Mouse (Mus musculus) bone marrow, adult 2 months (tissue): ENCODE measurements around the gene Paqr9. TPM values are rescaled to one million over a fixed set of nuclear protein-coding genes. Genes with fewer than 3 reads are reported as not detected.

Source experiments
- H3K27ac ChIP-seq: fragments of 200-500 bp; 2 replicates; pipeline ENCODE4 v1.5.1; 2012; ENCODE audit warnings: low read depth, mild to moderate bottlenecking, control low read depth, inconsistent platforms, low read length; ENCODE audit not compliant: control insufficient read depth, poor library complexity, insufficient read depth
- H3K4me1 ChIP-seq: fragments of 200-500 bp; 2 replicates; pipeline ENCODE4 v1.6.1; 2011; ENCODE audit warnings: low read length; ENCODE audit not compliant: control insufficient read depth, insufficient read depth
- H3K4me3 ChIP-seq: fragments of 200-500 bp; replicated peaks from 2 replicates; pipeline ENCODE3; 2011; ENCODE audit warnings: mild to moderate bottlenecking, low read depth, low read length, control low read depth; ENCODE audit not compliant: control insufficient read depth
- CTCF ChIP-seq: fragments of 200-500 bp; IDR thresholded peaks from 2 replicates; pipeline ENCODE4 v1.5.1; 2011; ENCODE audit warnings: low read length, control low read depth; ENCODE audit not compliant: control insufficient read depth, insufficient read depth
- POLR2A ChIP-seq: fragments of 200-500 bp; IDR thresholded peaks from 2 replicates; pipeline ENCODE4 v1.6.1; 2011; ENCODE audit warnings: low read depth, mild to moderate bottlenecking, control low read depth, low read length, borderline replicate concordance; ENCODE audit not compliant: control insufficient read depth
- WGBS: fragments of 180-500 bp; shearing (Covaris S2); methylation state at CpG from one replicate; pipeline ENCODE4 v1.1.7; 2018; 5-methylcytosine and 5-hydroxymethylcytosine counted together
- polyA plus RNA-seq: library from polyadenylated mRNA; stranded (reverse); fragments of >200 nt; gene quantifications from 2 replicates; pipeline ENCODE4 v1.2.4, GENCODE M21; 2011; ENCODE audit warnings: low replicate concordance; ENCODE audit not compliant: missing spikeins, insufficient read depth, insufficient read length

Gene Paqr9
- polyA plus RNA-seq, 1 experiment = 17.0 TPM

GRCm38 (mm10) chr9:95594291-95594690, 34.8 kb downstream of the Paqr9 start:
- H3K4me3 ChIP-seq = no peak overlapping the region
- TF ChIP-seq CTCF (no peak), POLR2A (no peak)
- 76% methylated on average over 4 of the region's 4 CpGs for WGBS

GRCm38 (mm10) chr9:95597466-95598178, 38.2 kb downstream of the Paqr9 start:
- Histone ChIP-seq H3K4me1 (no peaks in the 10 kb centered on the region), H3K4me3 (no peak overlapping the region), H3K27ac (no peak overlapping the region)
- 54% methylated on average over 13 of the region's 13 CpGs for WGBS
- TF ChIP-seq CTCF (no peak), POLR2A (no peak)

More at GRCm38 (mm10) chr9:95594291-95594690, 34.8 kb downstream of the Paqr9 start:
- no peaks in the 10 kb centered on the region for H3K4me1 ChIP-seq
- no peak overlapping the region for H3K27ac ChIP-seq

- H3K4me1 ChIP-seq = no peaks in the 10 kb centered on the region
- no peak overlapping the region for H3K27ac ChIP-seq
- TF ChIP-seq POLR2A (no peak), CTCF (no peak)
- WGBS = 63% methylated on average over 19 of the region's 19 CpGs
- no peak overlapping the region for H3K4me3 ChIP-seq
Observed at GRCm38 (mm10) chr9:95598179-95598721, 38.8 kb downstream of the Paqr9 start.

GRCm38 (mm10) chr9:95599399-95599798, 39.9 kb downstream of the Paqr9 start:
- WGBS = 74% methylated on average over 4 of the region's 4 CpGs
- TF ChIP-seq POLR2A = no peak
- TF ChIP-seq CTCF = peak; percentile 31; the same call in 1 of the 2 replicates
- Histone ChIP-seq H3K27ac (no peak overlapping the region), H3K4me3 (no peak overlapping the region), H3K4me1 (no peaks in the 10 kb centered on the region)

GRCm38 (mm10) chr9:95602849-95603248, 43.4 kb downstream of the Paqr9 start:
- Histone ChIP-seq H3K4me3 (no peak overlapping the region), H3K27ac (no peak overlapping the region), H3K4me1 (no peaks in the 10 kb centered on the region)
- 75% methylated on average over 3 of the region's 3 CpGs for WGBS
- TF ChIP-seq POLR2A (no peak), CTCF (no peak)

- TF ChIP-seq POLR2A = no peak
- TF ChIP-seq CTCF = no peak
- no peaks in the 10 kb centered on the region for H3K4me1 ChIP-seq
- no peak overlapping the region for H3K27ac ChIP-seq
- no peak overlapping the region for H3K4me3 ChIP-seq
- WGBS = 85% methylated on average over 9 of the region's 9 CpGs
Observed at GRCm38 (mm10) chr9:95603316-95603715, 43.9 kb downstream of the Paqr9 start.

GRCm38 (mm10) chr9:95607196-95607595, 47.7 kb downstream of the Paqr9 start:
- H3K4me1 ChIP-seq = no peaks in the 10 kb centered on the region
- TF ChIP-seq POLR2A (no peak), CTCF (no peak)
- 77% methylated on average over 5 of the region's 5 CpGs for WGBS
- no peak overlapping the region for H3K27ac ChIP-seq
- no peak overlapping the region for H3K4me3 ChIP-seq

- H3K4me1 ChIP-seq = no peaks in the 10 kb centered on the region
- no peak overlapping the region for H3K4me3 ChIP-seq
- no peak overlapping the region for H3K27ac ChIP-seq
- TF ChIP-seq CTCF = no peak
- no peak for TF ChIP-seq POLR2A
- WGBS = 69% methylated on average over 8 of the region's 8 CpGs
Observed at GRCm38 (mm10) chr9:95612246-95612768, 52.9 kb downstream of the Paqr9 start.
